Mouse (Mus musculus) skeletal muscle tissue, adult 2 months (tissue): ENCODE measurements around the gene Hoxd10.
A peak's percentile ranks its signal among the peaks of the same experiment; 100 is the strongest.

Source experiments
- DNase-seq: peaks from one replicate; pipeline ENCODE4 v3.0.0-alpha.2; 2012; ENCODE audit warnings: low read depth, low spot score

Hoxd10 gene

DNA sequence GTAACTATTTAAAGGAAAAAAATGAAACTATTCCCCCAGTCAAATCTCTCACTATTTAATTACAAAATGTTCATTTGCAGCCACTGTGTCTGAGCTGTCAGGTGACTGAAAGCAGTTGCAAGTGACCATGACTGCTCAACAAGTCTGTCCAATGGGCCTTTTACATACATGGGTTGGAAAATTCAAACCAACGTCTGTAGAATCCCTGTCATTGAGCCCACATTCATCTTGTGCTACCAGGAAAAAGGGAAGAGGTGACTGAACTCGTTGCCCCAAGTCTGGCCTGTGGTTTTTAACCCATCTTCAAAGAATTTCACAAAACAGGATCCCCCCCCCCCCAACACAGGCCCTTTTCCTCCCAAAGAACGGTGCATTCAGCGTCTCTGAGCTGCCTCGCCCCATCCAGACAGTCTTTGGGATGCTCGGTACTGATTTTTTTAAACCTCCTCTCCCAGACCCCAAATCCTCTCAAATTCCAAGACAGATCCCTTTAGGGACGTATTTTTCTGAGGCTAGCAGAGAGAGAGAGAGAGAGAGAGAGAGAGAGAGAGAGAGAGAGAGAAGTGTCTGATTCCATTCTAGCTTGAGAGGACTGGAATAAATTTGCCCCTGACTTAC lies 4.2 kb downstream of the Hoxd10 start:
- no peak for DNase-seq

GRCm38 (mm10) chr2:74696442-74697335 lies 5.0 kb downstream of the Hoxd10 start:
- DNase-seq: no peak

DNA sequence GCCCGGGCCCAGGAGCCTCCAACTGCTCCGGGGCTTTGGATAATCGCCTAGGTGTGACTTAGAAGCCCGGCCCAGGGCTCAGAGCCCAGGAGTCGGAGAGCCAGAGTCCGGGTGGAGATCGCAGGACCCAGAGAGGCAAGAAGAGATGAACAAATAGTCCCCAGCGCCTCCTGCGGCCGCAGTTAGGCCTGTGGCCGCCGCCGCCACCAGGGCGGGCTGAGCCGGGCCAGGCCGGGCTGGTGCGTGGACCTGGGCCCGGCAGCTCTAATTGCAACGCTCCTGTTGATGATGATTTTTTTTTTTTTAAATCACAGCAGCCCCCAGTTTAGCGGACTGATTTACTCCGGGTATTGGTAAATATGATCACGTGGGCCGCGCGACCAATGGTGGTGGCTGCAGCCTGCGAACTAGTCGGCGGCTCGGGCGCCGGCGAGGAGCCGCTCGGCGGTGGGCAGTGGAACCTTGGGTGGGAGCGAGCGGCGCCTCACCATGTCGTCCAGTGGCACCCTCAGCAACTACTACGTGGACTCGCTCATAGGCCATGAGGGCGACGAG lies 5.9 kb downstream of the Hoxd10 start, which contains the start of gene Hoxd9:
TSS of gene Hoxd9 (plus strand) at position 161 of the 555 bp plus-strand sequence.
- peak; percentile 61 for DNase-seq

- no peak for DNase-seq
Measured at GRCm38 (mm10) chr2:74698201-74699052, 6.7 kb downstream of the Hoxd10 start.

DNA sequence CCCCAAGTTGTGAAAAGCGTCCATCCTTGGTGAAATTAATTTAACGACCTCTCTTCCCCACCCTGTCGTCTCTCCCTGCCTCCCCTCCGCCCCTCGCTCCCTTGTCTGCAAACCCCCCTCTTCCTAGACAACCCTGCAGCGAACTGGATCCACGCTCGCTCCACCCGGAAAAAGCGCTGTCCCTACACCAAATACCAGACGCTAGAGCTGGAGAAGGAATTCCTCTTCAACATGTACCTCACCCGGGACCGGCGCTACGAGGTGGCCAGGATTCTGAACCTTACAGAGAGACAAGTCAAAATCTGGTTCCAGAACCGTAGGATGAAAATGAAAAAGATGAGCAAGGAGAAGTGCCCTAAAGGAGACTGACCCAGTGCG lies 7.3 kb downstream of the Hoxd10 start:
- DNase-seq: no peak

- DNase-seq: no peak
Measured at GRCm38 (mm10) chr2:74699664-74700545, 8.2 kb downstream of the Hoxd10 start.

DNA sequence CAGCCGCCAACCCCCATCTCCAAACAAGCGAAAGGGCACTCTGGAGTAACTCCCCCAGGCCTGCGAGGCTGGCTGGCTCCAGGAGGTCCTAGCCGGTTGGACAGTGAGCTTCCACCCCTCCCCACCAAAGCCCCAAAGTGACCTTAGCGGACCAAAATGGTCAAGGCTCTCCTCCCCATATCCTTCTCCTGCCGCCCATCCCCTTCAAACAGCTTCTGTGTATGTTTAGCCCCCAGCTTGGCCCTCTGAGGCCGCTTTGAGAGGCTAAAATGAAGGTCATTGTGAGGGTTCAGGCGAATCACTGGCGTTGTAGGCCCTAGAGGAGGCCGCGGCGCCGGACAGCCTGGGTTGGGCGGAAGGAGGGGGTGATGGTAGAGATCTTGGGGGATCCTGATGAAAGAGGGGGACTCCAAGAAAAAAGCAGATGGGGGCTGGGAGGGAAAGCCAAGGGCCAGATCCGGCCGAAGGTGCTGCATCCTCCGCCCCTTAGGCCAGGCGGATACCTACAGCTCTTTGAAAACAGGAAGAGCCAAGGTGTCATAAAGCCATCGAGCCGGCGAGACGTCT lies 8.9 kb downstream of the Hoxd10 start:
- no peak for DNase-seq

GRCm38 (mm10) chr2:74701949-74702819 lies 10.5 kb downstream of the Hoxd10 start:
- no peak for DNase-seq

DNA sequence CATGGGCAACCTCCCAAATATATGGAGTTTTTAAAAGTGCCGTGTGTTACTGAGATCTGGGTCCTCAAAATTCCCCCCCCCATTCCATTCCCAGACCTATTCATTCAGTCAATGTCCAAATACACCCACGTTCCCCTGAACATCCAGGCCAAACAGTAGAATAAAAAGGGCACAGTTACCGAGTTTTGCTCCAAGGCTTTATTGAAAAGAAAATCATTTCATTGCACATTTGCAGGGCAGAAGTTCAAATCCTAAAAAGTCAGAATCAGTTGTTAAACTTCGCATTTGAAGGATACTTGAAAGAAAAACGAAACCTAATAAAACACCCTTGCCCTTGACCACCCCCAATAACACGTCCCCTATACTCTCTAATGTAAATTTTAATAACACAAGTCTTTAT lies 11.1 kb downstream of the Hoxd10 start:
- DNase-seq: no peak

GRCm38 (mm10) chr2:74703317-74703716 lies 11.6 kb downstream of the Hoxd10 start:
- no peak for DNase-seq

DNA sequence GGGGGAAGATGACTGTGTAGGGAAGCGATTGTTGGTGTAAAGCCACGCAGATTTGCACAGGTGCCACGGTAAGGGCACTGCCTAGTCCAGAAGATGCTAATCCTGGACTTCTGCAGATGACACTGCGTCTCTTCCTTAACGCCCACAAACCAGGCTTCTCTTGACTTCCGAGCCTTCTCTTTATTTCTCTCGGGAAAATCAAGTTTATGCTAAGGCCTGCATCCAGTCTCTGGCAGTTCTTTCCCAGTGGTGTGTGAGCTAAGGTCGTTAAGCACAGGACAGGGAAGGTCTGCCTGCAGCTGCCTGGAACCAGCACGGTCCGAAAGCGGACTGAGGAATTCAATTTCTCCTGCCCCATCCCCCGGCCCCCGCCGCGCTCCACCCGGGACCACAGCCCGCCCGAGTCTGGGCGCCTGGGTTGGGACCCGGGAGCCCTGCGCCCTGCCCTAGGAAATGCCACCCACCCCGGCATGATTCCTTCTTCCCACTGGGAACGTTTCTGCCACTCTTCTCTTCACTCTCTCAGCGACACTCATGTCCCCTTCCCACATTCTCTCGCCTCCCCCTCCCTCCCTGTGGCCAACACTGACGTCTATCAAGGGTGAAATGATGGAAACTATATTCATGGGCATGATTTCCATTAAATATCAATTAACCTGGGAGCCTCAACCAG lies 12.1 kb downstream of the Hoxd10 start:
- DNase-seq: no peak

DNA sequence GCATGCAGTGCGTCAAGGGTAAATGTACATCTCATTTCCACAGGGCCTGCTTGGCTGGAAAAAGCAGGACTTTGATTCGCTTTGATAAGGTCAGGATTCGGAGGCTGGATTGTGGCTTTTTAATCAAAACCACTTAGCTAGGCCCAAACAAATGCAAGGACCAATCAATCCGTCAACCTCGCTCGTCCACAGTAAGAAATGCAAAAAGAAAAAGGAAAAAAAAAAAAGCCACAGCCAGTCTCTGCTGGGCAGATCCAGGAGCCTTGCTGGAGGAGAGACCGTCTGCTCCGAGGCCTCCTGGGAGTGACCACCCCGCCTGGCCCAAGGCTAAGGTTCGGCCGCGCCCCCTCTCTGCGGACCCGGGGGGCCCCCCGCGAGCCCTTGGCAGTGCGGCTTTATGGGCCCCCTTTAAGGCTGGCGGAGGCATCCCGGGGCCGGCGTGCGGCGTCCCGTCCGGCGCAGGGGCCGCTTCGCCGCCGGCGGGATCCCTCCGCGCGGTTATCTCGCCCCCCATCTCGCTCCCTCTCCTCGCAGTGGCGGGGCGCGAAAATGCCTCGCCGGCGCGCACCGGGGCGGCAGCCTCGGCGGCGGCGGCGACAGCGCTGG lies 12.8 kb downstream of the Hoxd10 start, which contains the start of gene Hoxd8:
TSS of gene Hoxd8 (plus strand) at position 223 of the 606 bp plus-strand sequence.
- peak; percentile 53 for DNase-seq

DNA sequence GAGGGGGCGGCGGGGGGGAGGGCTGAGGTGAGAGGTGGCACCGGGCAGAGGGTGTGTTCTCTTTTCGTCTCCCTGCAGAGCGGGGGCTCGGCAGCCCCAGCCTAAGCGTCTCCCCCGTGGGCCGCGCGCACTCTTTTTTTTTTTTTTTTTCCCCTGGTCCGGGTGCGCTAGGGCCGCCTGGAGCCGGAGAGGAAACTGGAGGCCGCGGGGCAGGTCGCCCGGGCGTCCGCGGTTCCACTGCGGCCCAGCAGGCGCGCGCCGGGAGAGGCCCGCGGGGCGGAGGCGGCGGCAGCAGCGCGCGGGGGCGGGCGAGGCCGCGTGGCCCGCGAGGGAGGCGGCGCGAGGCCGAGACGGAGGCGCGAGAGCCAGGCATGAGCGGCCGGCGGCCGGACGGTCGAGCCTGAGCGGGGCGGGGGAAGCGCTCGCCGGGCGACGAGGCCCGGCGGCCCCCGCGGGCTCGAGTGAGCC lies 13.3 kb downstream of the Hoxd10 start:
- no peak for DNase-seq

DNA sequence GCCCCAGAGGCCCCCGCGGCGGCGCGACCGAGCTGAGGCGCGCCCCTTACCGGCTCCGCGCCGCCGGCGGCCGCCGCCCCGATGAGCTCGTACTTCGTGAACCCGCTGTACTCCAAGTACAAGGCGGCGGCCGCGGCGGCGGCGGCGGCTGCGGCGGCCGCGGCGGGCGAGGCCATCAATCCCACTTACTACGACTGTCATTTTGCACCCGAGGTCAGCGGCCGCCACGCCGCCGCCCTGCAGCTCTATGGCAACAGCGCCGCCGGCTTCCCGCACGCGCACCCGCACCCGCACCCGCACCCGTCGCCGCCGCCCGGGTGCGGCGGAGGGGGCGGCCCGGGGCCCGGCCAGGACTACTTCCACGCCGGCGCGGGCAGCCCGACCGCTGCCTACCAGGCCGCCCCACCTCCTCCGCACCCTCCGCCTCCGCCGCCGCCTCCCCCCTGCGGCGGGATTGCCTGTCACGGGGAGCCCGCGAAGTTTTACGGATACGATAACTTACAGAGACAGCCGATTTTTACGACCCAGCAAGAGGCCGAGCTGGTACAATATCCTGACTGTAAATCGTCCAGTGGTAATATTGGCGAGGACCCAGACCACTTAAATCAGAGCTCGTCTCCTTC lies 13.9 kb downstream of the Hoxd10 start:
- DNase-seq: no peak

GRCm38 (mm10) chr2:74706393-74706960 lies 14.8 kb downstream of the Hoxd10 start:
- no peak for DNase-seq

DNA sequence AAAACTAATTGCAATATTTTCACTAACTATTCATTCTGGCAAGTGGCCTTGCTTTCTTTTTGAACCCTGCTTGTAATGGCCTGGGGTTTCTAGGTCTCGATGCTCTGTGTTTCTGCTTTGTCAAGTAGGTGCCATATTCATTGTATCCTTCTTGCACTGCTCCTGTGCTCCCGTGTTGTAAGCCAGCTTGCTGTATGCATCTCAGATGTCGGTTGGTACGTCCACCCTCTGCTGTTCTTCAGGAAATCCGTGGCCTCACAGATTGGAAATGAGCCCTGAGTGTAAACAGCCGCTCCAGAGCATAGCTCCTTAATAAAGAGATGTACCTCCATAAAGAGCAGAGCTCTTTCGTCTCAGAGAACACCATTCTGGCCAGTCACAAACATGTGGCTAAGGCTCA lies 15.9 kb downstream of the Hoxd10 start:
- no peak for DNase-seq

- DNase-seq: no peak
Measured at GRCm38 (mm10) chr2:74708676-74709075, 17.0 kb downstream of the Hoxd10 start.
